Mouse (Mus musculus) spleen, postnatal 4 days (tissue): ENCODE results near the gene Tcf7l2.
A peak's percentile ranks its signal among the peaks of the same experiment; 100 is the strongest.

Experiments used
- DNase-seq, 2 experiments: peaks; one replicate each; pipeline ENCODE4 v3.0.0; 2022; ENCODE audit warnings: low spot score in 2 of 2

The Tcf7l2 gene

GRCm38 (mm10) chr19:55732499-55732898 is 9.1 kb upstream of the Tcf7l2 start:
- DNase-seq, result no peak

GRCm38 (mm10) chr19:55732994-55733393 is 8.6 kb upstream of the Tcf7l2 start:
- DNase-seq, result no peak

GRCm38 (mm10) chr19:55736016-55736415 is 5.6 kb upstream of the Tcf7l2 start:
- no peak for DNase-seq

GRCm38 (mm10) chr19:55739713-55740112 is 1.9 kb upstream of the Tcf7l2 start:
- DNase-seq, result no peak

- DNase-seq, result no peak
Observed at GRCm38 (mm10) chr19:55740753-55741438, 724 bp upstream of the Tcf7l2 start.

- DNase-seq, result peak in 1 of 2 experiments; percentile 69
Observed at GRCm38 (mm10) chr19:55742386-55743000, 873 bp downstream of the Tcf7l2 start.

- peak; percentile 17 to 66 for DNase-seq
Observed at GRCm38 (mm10) chr19:55743001-55743556, 1.5 kb downstream of the Tcf7l2 start.

GRCm38 (mm10) chr19:55743557-55744441 is 2.2 kb downstream of the Tcf7l2 start:
- peak; percentile 23 to 68 for DNase-seq

GRCm38 (mm10) chr19:55744576-55745191 is 3.1 kb downstream of the Tcf7l2 start:
- DNase-seq, result no peak

GRCm38 (mm10) chr19:55745192-55745578 is 3.6 kb downstream of the Tcf7l2 start:
- no peak for DNase-seq

- DNase-seq, result no peak
Observed at GRCm38 (mm10) chr19:55746241-55746640, 4.6 kb downstream of the Tcf7l2 start.

GRCm38 (mm10) chr19:55747237-55747925 is 5.8 kb downstream of the Tcf7l2 start:
- no peak for DNase-seq

- no peak for DNase-seq
Observed at GRCm38 (mm10) chr19:55747926-55748291, 6.3 kb downstream of the Tcf7l2 start.

- no peak for DNase-seq
Observed at GRCm38 (mm10) chr19:55748801-55749200, 7.2 kb downstream of the Tcf7l2 start.

- no peak for DNase-seq
Observed at GRCm38 (mm10) chr19:55749532-55749931, 7.9 kb downstream of the Tcf7l2 start.

- DNase-seq, result no peak
Observed at GRCm38 (mm10) chr19:55750048-55750447, 8.4 kb downstream of the Tcf7l2 start.

GRCm38 (mm10) chr19:55750465-55750864 is 8.8 kb downstream of the Tcf7l2 start:
- no peak for DNase-seq

- no peak for DNase-seq
Observed at GRCm38 (mm10) chr19:55752861-55753260, 11.2 kb downstream of the Tcf7l2 start.

- no peak for DNase-seq
Observed at GRCm38 (mm10) chr19:55754303-55754702, 12.7 kb downstream of the Tcf7l2 start.

- no peak for DNase-seq
Observed at GRCm38 (mm10) chr19:55755462-55755861, 13.8 kb downstream of the Tcf7l2 start.

GRCm38 (mm10) chr19:55756707-55757106 is 15.1 kb downstream of the Tcf7l2 start:
- DNase-seq, result no peak
